Mouse (Mus musculus): Measurements from ENCODE around the gene Rab5a. TPM values are rescaled to one million over a fixed set of nuclear protein-coding genes. Genes with fewer than 3 reads are reported as not detected.
A peak's percentile ranks its signal among the peaks of the same experiment; 100 is the strongest.

Rab5a gene
- total RNA-seq, 1 experiment = 50.5 TPM

DNA sequence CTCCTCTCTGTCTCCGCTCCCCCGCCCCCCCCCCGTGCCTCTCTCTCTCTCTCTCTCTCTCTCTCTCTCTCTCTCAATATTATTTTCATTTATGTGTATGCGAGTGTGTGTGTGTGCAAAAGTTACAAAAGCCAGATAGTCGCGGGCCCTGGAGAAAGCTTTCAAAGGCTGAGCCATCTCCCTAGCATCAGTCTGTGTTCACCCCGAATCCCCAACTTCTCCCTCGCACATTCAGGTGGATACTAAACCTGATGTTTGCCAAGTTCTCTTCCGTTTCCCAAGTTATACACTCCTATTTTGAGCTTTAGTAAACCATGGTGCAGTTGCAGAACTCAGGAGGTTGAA is 15.6 kb upstream of the Rab5a start:
- TF ChIP-seq MAFK (IDR thresholded peaks at IDR 0.05; ENCODE audit: insufficient read depth, low read depth, low read length) = no peak
- TF ChIP-seq ZNF384 (IDR thresholded peaks at IDR 0.05; ENCODE audit: low read depth, low read length) = no peak
- H3K4me3 ChIP-seq (ENCODE audit: insufficient read depth in 1 of 2, low read depth in 1 of 2, low read length in 2 of 2, poor library complexity in 1 of 2, severe bottlenecking in 1 of 2) = peak overlapping the region in 1 of 2 experiments; percentile 39; a peak in 1 of 4 replicates
- H3K9ac ChIP-seq (ENCODE audit: insufficient read depth, low read depth, low read length, poor library complexity, severe bottlenecking) = no peak overlapping the region
- H3K4me1 ChIP-seq (ENCODE audit: control insufficient read depth in 2 of 2, insufficient read depth in 2 of 2, low read length in 2 of 2, poor library complexity in 1 of 2) = peaks cover 0 to 4% of the 10 kb centered on the region in 2 experiments; a peak in 2 of 4 replicates
- no peaks in the 10 kb centered on the region for H3K36me3 ChIP-seq (ENCODE audit: control insufficient read depth, insufficient read depth, low read length, poor library complexity, severe bottlenecking)
- no peaks in the 10 kb centered on the region for H3K9me3 ChIP-seq (ENCODE audit: control insufficient read depth, insufficient read depth, low read depth, low read length)
- no peak overlapping the region for H3K27ac ChIP-seq (ENCODE audit: insufficient read depth, low read depth, low read length, poor library complexity, severe bottlenecking)
- in situ Hi-C loops (cut with MboI; ENCODE audit: low sequenced_read_pairs in 2 of 2, unreplicated experiment in 2 of 2) = no loop called here
- DNase-seq (ENCODE audit: low read depth, low spot score) = no peak

- Histone ChIP-seq H3K36me3 (ENCODE audit: control insufficient read depth, insufficient read depth, low read length, poor library complexity, severe bottlenecking) (no peaks in the 10 kb centered on the region), H3K4me3 (ENCODE audit: insufficient read depth in 1 of 2, low read depth in 1 of 2, low read length in 2 of 2, poor library complexity in 1 of 2, severe bottlenecking in 1 of 2) (no peak overlapping the region), H3K4me1 (ENCODE audit: control insufficient read depth in 2 of 2, insufficient read depth in 2 of 2, low read length in 2 of 2, poor library complexity in 1 of 2) (peaks cover 0 to 4% of the 10 kb centered on the region in 2 experiments; a peak in 2 of 4 replicates), H3K9me3 (ENCODE audit: control insufficient read depth, insufficient read depth, low read depth, low read length) (no peaks in the 10 kb centered on the region), H3K27ac (ENCODE audit: insufficient read depth, low read depth, low read length, poor library complexity, severe bottlenecking) (no peak overlapping the region), H3K9ac (ENCODE audit: insufficient read depth, low read depth, low read length, poor library complexity, severe bottlenecking) (no peak overlapping the region)
- no peak for TF ChIP-seq HCFC1 (IDR thresholded peaks at IDR 0.05; ENCODE audit: borderline replicate concordance, insufficient read depth, low read length)
- in situ Hi-C loops (cut with MboI; ENCODE audit: low sequenced_read_pairs in 2 of 2, unreplicated experiment in 2 of 2) = no loop called here
- DNase-seq (ENCODE audit: low read depth, low spot score) = peak; percentile 51
Measured at GRCm38 (mm10) chr17:53465569-53465968, 13.5 kb upstream of the Rab5a start.

- TF ChIP-seq CHD2 (IDR thresholded peaks at IDR 0.05; ENCODE audit: low read depth, low read length) (no peak), MAFK (IDR thresholded peaks at IDR 0.05; ENCODE audit: insufficient read depth, low read depth, low read length) (no peak), ZC3H11A (IDR thresholded peaks at IDR 0.05; ENCODE audit: borderline replicate concordance, low read depth, low read length) (no peak), HCFC1 (IDR thresholded peaks at IDR 0.05; ENCODE audit: borderline replicate concordance, insufficient read depth, low read length) (no peak), ZNF384 (IDR thresholded peaks at IDR 0.05; ENCODE audit: low read depth, low read length) (no peak)
- H3K4me1 ChIP-seq (ENCODE audit: control insufficient read depth in 2 of 2, insufficient read depth in 2 of 2, low read length in 2 of 2, poor library complexity in 1 of 2) = peaks cover 0 to 1% of the 10 kb centered on the region in 2 experiments; a peak in 1 of 4 replicates
- no peak overlapping the region for H3K9ac ChIP-seq (ENCODE audit: insufficient read depth, low read depth, low read length, poor library complexity, severe bottlenecking)
- in situ Hi-C loops (cut with MboI; ENCODE audit: low sequenced_read_pairs in 2 of 2, unreplicated experiment in 2 of 2) = no loop called here
- no peaks in the 10 kb centered on the region for H3K9me3 ChIP-seq (ENCODE audit: control insufficient read depth, insufficient read depth, low read depth, low read length)
- DNase-seq (ENCODE audit: low read depth, low spot score) = no peak
- no peak overlapping the region for H3K27ac ChIP-seq (ENCODE audit: insufficient read depth, low read depth, low read length, poor library complexity, severe bottlenecking)
- H3K36me3 ChIP-seq (ENCODE audit: control insufficient read depth, insufficient read depth, low read length, poor library complexity, severe bottlenecking) = no peaks in the 10 kb centered on the region
- no peak overlapping the region for H3K4me3 ChIP-seq (ENCODE audit: insufficient read depth in 1 of 2, low read depth in 1 of 2, low read length in 2 of 2, poor library complexity in 1 of 2, severe bottlenecking in 1 of 2)
Measured at GRCm38 (mm10) chr17:53468697-53469096, 10.3 kb upstream of the Rab5a start.

DNA sequence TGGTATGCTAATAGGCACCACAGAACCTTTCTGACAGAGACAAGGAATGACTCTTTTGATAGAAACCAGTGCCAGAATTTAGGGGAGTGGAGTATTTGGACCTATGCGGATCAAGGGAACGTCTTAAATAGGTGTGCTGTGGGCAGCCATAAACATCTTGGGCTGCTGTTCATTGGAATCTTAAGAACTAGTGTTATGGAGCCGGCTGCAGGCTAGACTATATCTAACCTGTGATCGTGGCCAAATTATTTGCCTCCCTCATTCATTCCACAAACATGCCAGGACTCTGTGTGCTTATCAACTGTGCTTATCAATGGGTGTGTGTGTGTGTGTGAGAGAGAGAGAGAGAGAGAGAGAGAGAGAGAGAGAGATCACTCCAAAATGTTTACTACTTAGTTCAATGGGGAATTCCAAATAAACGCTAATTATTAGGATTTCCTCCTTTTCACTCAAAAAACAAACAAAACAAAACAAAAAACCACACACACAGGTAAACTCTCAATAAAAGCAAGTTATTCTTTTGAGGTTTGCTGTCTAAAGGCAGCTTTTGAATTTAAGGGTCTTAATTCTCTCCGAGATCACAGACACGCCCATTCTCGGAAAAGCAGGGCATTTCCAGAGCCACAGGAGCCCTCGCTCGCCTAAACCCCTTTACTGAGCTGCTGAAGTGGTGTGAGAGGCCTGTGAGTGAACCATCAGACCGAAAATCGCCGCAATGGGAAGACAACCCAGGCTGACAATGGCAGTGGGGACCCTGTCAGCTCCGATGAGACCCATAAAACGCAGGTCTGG is 772 bp upstream of the Rab5a start:
- Histone ChIP-seq H3K36me3 (ENCODE audit: control insufficient read depth, insufficient read depth, low read length, poor library complexity, severe bottlenecking) (no peaks in the 10 kb centered on the region), H3K4me1 (ENCODE audit: control insufficient read depth in 2 of 2, insufficient read depth in 2 of 2, low read length in 2 of 2, poor library complexity in 1 of 2) (peaks cover 8 to 11% of the 10 kb centered on the region in 2 experiments; a peak in 3 of 4 replicates), H3K9me3 (ENCODE audit: control insufficient read depth, insufficient read depth, low read depth, low read length) (no peaks in the 10 kb centered on the region), H3K9ac (ENCODE audit: insufficient read depth, low read depth, low read length, poor library complexity, severe bottlenecking) (peak overlapping the region; percentile 93), H3K27ac (ENCODE audit: insufficient read depth, low read depth, low read length, poor library complexity, severe bottlenecking) (peak overlapping the region; percentile 96), H3K4me3 (ENCODE audit: insufficient read depth in 1 of 2, low read depth in 1 of 2, low read length in 2 of 2, poor library complexity in 1 of 2, severe bottlenecking in 1 of 2) (peak overlapping the region; percentile 88 to 94)
- in situ Hi-C loops (cut with MboI; ENCODE audit: low sequenced_read_pairs in 2 of 2, unreplicated experiment in 2 of 2) = no loop called here
- TF ChIP-seq ZC3H11A (IDR thresholded peaks at IDR 0.05; ENCODE audit: borderline replicate concordance, low read depth, low read length) = no peak
- TF ChIP-seq MAFK (IDR thresholded peaks at IDR 0.05; ENCODE audit: insufficient read depth, low read depth, low read length) = no peak
- TF ChIP-seq HCFC1 (IDR thresholded peaks at IDR 0.05; ENCODE audit: borderline replicate concordance, insufficient read depth, low read length) = no peak; the same call in 1 of the 2 replicates
- TF ChIP-seq ZNF384 (IDR thresholded peaks at IDR 0.05; ENCODE audit: low read depth, low read length) = no peak
- TF ChIP-seq CHD2 (IDR thresholded peaks at IDR 0.05; ENCODE audit: low read depth, low read length) = no peak
- no peak for DNase-seq (ENCODE audit: low read depth, low spot score)

GRCm38 (mm10) chr17:53479604-53480041 is 589 bp downstream of the Rab5a start:
- peak; percentile 35 for DNase-seq (ENCODE audit: low read depth, low spot score)
- H3K9me3 ChIP-seq (ENCODE audit: control insufficient read depth, insufficient read depth, low read depth, low read length) = no peaks in the 10 kb centered on the region
- TF ChIP-seq ZNF384 (IDR thresholded peaks at IDR 0.05; ENCODE audit: low read depth, low read length) = no peak
- TF ChIP-seq ZC3H11A (IDR thresholded peaks at IDR 0.05; ENCODE audit: borderline replicate concordance, low read depth, low read length) = no peak
- TF ChIP-seq CHD2 (IDR thresholded peaks at IDR 0.05; ENCODE audit: low read depth, low read length) = no peak
- TF ChIP-seq MAFK (IDR thresholded peaks at IDR 0.05; ENCODE audit: insufficient read depth, low read depth, low read length) = no peak
- no peak for TF ChIP-seq HCFC1 (IDR thresholded peaks at IDR 0.05; ENCODE audit: borderline replicate concordance, insufficient read depth, low read length)
- peak overlapping the region; percentile 98 for H3K9ac ChIP-seq (ENCODE audit: insufficient read depth, low read depth, low read length, poor library complexity, severe bottlenecking)
- H3K36me3 ChIP-seq (ENCODE audit: control insufficient read depth, insufficient read depth, low read length, poor library complexity, severe bottlenecking) = no peaks in the 10 kb centered on the region; the same call in 1 of the 2 replicates
- peaks cover 8 to 11% of the 10 kb centered on the region in 2 experiments; a peak in 3 of 4 replicates for H3K4me1 ChIP-seq (ENCODE audit: control insufficient read depth in 2 of 2, insufficient read depth in 2 of 2, low read length in 2 of 2, poor library complexity in 1 of 2)
- peak overlapping the region; percentile 80 to 81 for H3K4me3 ChIP-seq (ENCODE audit: insufficient read depth in 1 of 2, low read depth in 1 of 2, low read length in 2 of 2, poor library complexity in 1 of 2, severe bottlenecking in 1 of 2)
- in situ Hi-C loops (cut with MboI; ENCODE audit: low sequenced_read_pairs in 2 of 2, unreplicated experiment in 2 of 2) = no loop called here
- peak overlapping the region; percentile 97 for H3K27ac ChIP-seq (ENCODE audit: insufficient read depth, low read depth, low read length, poor library complexity, severe bottlenecking)
